Mouse (Mus musculus) stomach, postnatal 0 days (tissue): ENCODE data around the gene Pitpnm2. TPM values are rescaled to one million over a fixed set of nuclear protein-coding genes. Genes with fewer than 3 reads are reported as not detected.

Source experiments
- ATAC-seq: fragments of 200-750 bp; cut with Nextera tagmentation; 2 replicates; pipeline ENCODE4 v1.8.0; 2017; ENCODE audit not compliant: low FRiP score, low TSS enrichment
- DNase-seq: peaks from one replicate; pipeline ENCODE4 v3.0.0-alpha.2; 2016; ENCODE audit warnings: low spot score
- H3K27ac ChIP-seq: fragments of 300-500 bp; sonication (generic); replicated peaks from 2 replicates; pipeline ENCODE4 v1.5.1; 2014; ENCODE audit warnings: mild to moderate bottlenecking, control low read depth
- H3K27me3 ChIP-seq: fragments of 300-500 bp; sonication (generic); 2 replicates; pipeline ENCODE4 v1.6.1; 2014; ENCODE audit warnings: low read length; ENCODE audit not compliant: control insufficient read depth, insufficient read depth
- H3K36me3 ChIP-seq: fragments of 300-500 bp; sonication (generic); 2 replicates; pipeline ENCODE4 v1.6.1; 2014; ENCODE audit warnings: low read length, mixed read lengths; ENCODE audit not compliant: control insufficient read depth, insufficient read depth
- H3K4me1 ChIP-seq: fragments of 300-500 bp; sonication (generic); replicated peaks from 2 replicates; pipeline ENCODE4 v1.6.1; 2014; ENCODE audit warnings: antibody characterized with exemption; ENCODE audit not compliant: control insufficient read depth, insufficient read depth
- H3K4me2 ChIP-seq: fragments of 300-500 bp; sonication (generic); replicated peaks from 2 replicates; pipeline ENCODE4 v1.6.1; 2014; ENCODE audit warnings: low read depth, mild to moderate bottlenecking, control low read depth, moderate library complexity
- H3K4me3 ChIP-seq: fragments of 300-500 bp; sonication (generic); 2 replicates; pipeline ENCODE4 v1.5.1; 2014; ENCODE audit warnings: low read depth, low read length, control low read depth
- H3K9ac ChIP-seq: fragments of 300-500 bp; sonication (generic); 2 replicates; pipeline ENCODE4 v1.6.1; 2014; ENCODE audit warnings: mild to moderate bottlenecking, low read length, control low read depth, mixed read lengths
- H3K9me3 ChIP-seq: fragments of 300-500 bp; sonication (generic); 2 replicates; pipeline ENCODE4 v1.6.1; 2016; ENCODE audit warnings: low read length; ENCODE audit not compliant: control insufficient read depth
- CTCF ChIP-seq: IDR thresholded peaks from 2 replicates; pipeline ENCODE4 v1.5.1; 2016; ENCODE audit warnings: antibody characterized with exemption, low read depth, mild to moderate bottlenecking, moderate library complexity
- EP300 ChIP-seq: optimal IDR thresholded peaks from 2 replicates; pipeline ENCODE3; 2016; ENCODE audit warnings: antibody characterized with exemption
- WGBS: fragments of 180-500 bp; shearing (Covaris S2); extraction: QIAGEN DNeasy Blood & Tissue Kit; methylation state at CpG from one replicate; pipeline ENCODE4 v1.1.7; 2014; 5-methylcytosine and 5-hydroxymethylcytosine counted together
- polyA plus RNA-seq: library from polyadenylated mRNA; unstranded; fragments of >200 nt; fragmentation: Nextera tagmentation; extraction: Ambion mirVana; gene quantifications from 2 replicates; pipeline ENCODE4 v1.2.1, GENCODE M21; 2015

The Pitpnm2 gene
- polyA plus RNA-seq, 1 experiment from 2014 or later: 1.8 TPM

- TF ChIP-seq CTCF: no peak
- TF ChIP-seq EP300: no peak
- H3K36me3 ChIP-seq: no peaks in the 10 kb centered on the region
- no peak overlapping the region for H3K9ac ChIP-seq
- no peaks in the 10 kb centered on the region for H3K4me1 ChIP-seq
- H3K27ac ChIP-seq: no peak overlapping the region
- 87% methylated on average over 8 of the region's 8 CpGs for WGBS
- no peaks in the 10 kb centered on the region for H3K27me3 ChIP-seq
- ATAC-seq: no peak
- H3K4me2 ChIP-seq: no peak overlapping the region
- H3K9me3 ChIP-seq: no peaks in the 10 kb centered on the region
- no peak for DNase-seq
- H3K4me3 ChIP-seq: no peak overlapping the region
Measured at GRCm38 (mm10) chr5:124253555-124253954, 4.0 kb upstream of the Pitpnm2 start.

GRCm38 (mm10) chr5:124252580-124253320, 3.2 kb upstream of the Pitpnm2 start:
- Histone ChIP-seq H3K4me2 (no peak overlapping the region), H3K4me1 (no peaks in the 10 kb centered on the region), H3K27ac (no peak overlapping the region), H3K4me3 (no peak overlapping the region), H3K36me3 (no peaks in the 10 kb centered on the region), H3K9me3 (no peaks in the 10 kb centered on the region), H3K9ac (no peak overlapping the region), H3K27me3 (no peaks in the 10 kb centered on the region)
- DNase-seq (no peak), ATAC-seq (no peak)
- TF ChIP-seq EP300 (no peak), CTCF (no peak)
- 91% methylated on average over 13 of the region's 13 CpGs for WGBS

GRCm38 (mm10) chr5:124251070-124251469, 1.5 kb upstream of the Pitpnm2 start:
- Histone ChIP-seq H3K9me3 (no peaks in the 10 kb centered on the region), H3K27ac (no peak overlapping the region), H3K4me2 (no peak overlapping the region), H3K9ac (no peak overlapping the region), H3K4me1 (no peaks in the 10 kb centered on the region), H3K36me3 (no peaks in the 10 kb centered on the region), H3K27me3 (no peaks in the 10 kb centered on the region), H3K4me3 (no peak overlapping the region)
- WGBS: 80% methylated on average over 5 of the region's 5 CpGs
- no peak for DNase-seq
- TF ChIP-seq CTCF (no peak), EP300 (no peak)
- no peak for ATAC-seq

- Histone ChIP-seq H3K27me3 (no peaks in the 10 kb centered on the region), H3K4me1 (no peaks in the 10 kb centered on the region), H3K36me3 (no peaks in the 10 kb centered on the region), H3K4me2 (peak overlapping the region; percentile 81), H3K27ac (peak overlapping the region; percentile 83), H3K4me3 (peak overlapping the region; percentile 63), H3K9me3 (no peaks in the 10 kb centered on the region), H3K9ac (peak overlapping the region; percentile 79)
- DNase-seq: peak; percentile 63
- TF ChIP-seq EP300 (no peak), CTCF (no peak)
- peak; percentile 69 for ATAC-seq
- 3% methylated on average over 35 of the region's 77 CpGs for WGBS
Measured at GRCm38 (mm10) chr5:124248845-124249613, 531 bp downstream of the Pitpnm2 start.

- TF ChIP-seq EP300 (no peak), CTCF (no peak)
- H3K36me3 ChIP-seq: no peaks in the 10 kb centered on the region
- ATAC-seq (no peak), DNase-seq (no peak)
- H3K9ac ChIP-seq: no peak overlapping the region
- peak overlapping the region; percentile 81 for H3K4me2 ChIP-seq
- no peaks in the 10 kb centered on the region for H3K4me1 ChIP-seq
- 40% methylated on average over 9 of the region's 9 CpGs for WGBS
- H3K27me3 ChIP-seq: no peaks in the 10 kb centered on the region
- H3K4me3 ChIP-seq: no peak overlapping the region; the same call in 1 of the 2 replicates
- no peaks in the 10 kb centered on the region for H3K9me3 ChIP-seq
- H3K27ac ChIP-seq: no peak overlapping the region
Measured at GRCm38 (mm10) chr5:124247986-124248626, 1.5 kb downstream of the Pitpnm2 start.
